Mouse (Mus musculus) urinary bladder, postnatal 10 days (tissue): ENCODE data around the gene Tspan4.

Experiments used
- DNase-seq: peaks from one replicate; pipeline ENCODE4 v3.0.0; 2022; ENCODE audit warnings: low spot score

The Tspan4 gene

GRCm38 (mm10) chr7:141461521-141462332 lies 13.3 kb upstream of the Tspan4 start:
- no peak for DNase-seq

- no peak for DNase-seq
Measured at GRCm38 (mm10) chr7:141462333-141462821, 12.7 kb upstream of the Tspan4 start.

- DNase-seq, result no peak
Measured at GRCm38 (mm10) chr7:141463824-141464602, 11.0 kb upstream of the Tspan4 start.

- DNase-seq, result no peak
Measured at GRCm38 (mm10) chr7:141464603-141465201, 10.3 kb upstream of the Tspan4 start.

- no peak for DNase-seq
Measured at GRCm38 (mm10) chr7:141465388-141466044, 9.5 kb upstream of the Tspan4 start.

- no peak for DNase-seq
Measured at GRCm38 (mm10) chr7:141466045-141466394, 9.0 kb upstream of the Tspan4 start.

- DNase-seq, result no peak
Measured at GRCm38 (mm10) chr7:141466607-141467148, 8.4 kb upstream of the Tspan4 start.

GRCm38 (mm10) chr7:141467230-141468030 lies 7.6 kb upstream of the Tspan4 start, which contains the start of gene Cd151:
TSS of gene Cd151 (plus strand) at chr7:141467392.
- DNase-seq, result peak; percentile 63

- DNase-seq, result no peak
Measured at GRCm38 (mm10) chr7:141468164-141468521, 6.9 kb upstream of the Tspan4 start.

GRCm38 (mm10) chr7:141468522-141469211 lies 6.4 kb upstream of the Tspan4 start:
- no peak for DNase-seq

GRCm38 (mm10) chr7:141469352-141469751 lies 5.7 kb upstream of the Tspan4 start:
- DNase-seq, result no peak

GRCm38 (mm10) chr7:141469901-141470636 lies 5.0 kb upstream of the Tspan4 start:
- no peak for DNase-seq

GRCm38 (mm10) chr7:141470637-141470944 lies 4.4 kb upstream of the Tspan4 start:
- DNase-seq, result no peak

GRCm38 (mm10) chr7:141471236-141471635 lies 3.8 kb upstream of the Tspan4 start:
- DNase-seq, result no peak

GRCm38 (mm10) chr7:141472226-141472625 lies 2.8 kb upstream of the Tspan4 start:
- DNase-seq, result no peak

- DNase-seq, result no peak
Measured at GRCm38 (mm10) chr7:141472763-141473162, 2.3 kb upstream of the Tspan4 start.

GRCm38 (mm10) chr7:141474160-141474559 lies 880 bp upstream of the Tspan4 start:
- DNase-seq, result no peak

GRCm38 (mm10) chr7:141475805-141476158 lies 742 bp downstream of the Tspan4 start:
- DNase-seq, result no peak

- DNase-seq, result peak; percentile 60
Measured at GRCm38 (mm10) chr7:141476226-141476980, 1.4 kb downstream of the Tspan4 start.
